Mouse (Mus musculus) testis, postnatal 14 days (tissue): ENCODE results near the gene Dlgap1.

Source experiments
- DNase-seq: peaks from one replicate; pipeline ENCODE4 v3.0.0; 2021; ENCODE audit warnings: low spot score

The Dlgap1 gene

GRCm38 (mm10) chr17:70866538-70867114 lies 897.8 kb downstream of the Dlgap1 start:
- no peak for DNase-seq

- DNase-seq = no peak
Observed at GRCm38 (mm10) chr17:70868577-70869229, 899.8 kb downstream of the Dlgap1 start.

GRCm38 (mm10) chr17:70870581-70870980 lies 901.7 kb downstream of the Dlgap1 start:
- no peak for DNase-seq
